Mouse (Mus musculus) gastrocnemius, adult 18-20 months (tissue): ENCODE results near the gene Gm11595. TPM values are rescaled to one million over a fixed set of nuclear protein-coding genes. Genes with fewer than 3 reads are reported as not detected.
"Not testable (repeated sequence)": the region's sequence is repeated elsewhere in the genome, so short reads cannot be mapped to it uniquely, and the experiment has no call there.

Experiments
- DNase-seq: peaks from one replicate; pipeline ENCODE4 v3.0.0; 2021; ENCODE audit warnings: low spot score
- long read RNA-seq, 2 experiments: library from polyadenylated mRNA; stranded (forward); transcript quantifications; one replicate each; pipeline ENCODE4 v2.0.0; 2021
- total RNA-seq, 2 experiments: library from RNA; stranded (reverse); gene quantifications; 2 replicates each; pipeline ENCODE4 v1.2.3; 2021

The Gm11595 gene
- not detected for total RNA-seq
- long read RNA-seq, experiment 1, result 0 reads
- long read RNA-seq, experiment 2, result 0 reads

- DNase-seq, result not testable (repeated sequence)
Measured at GRCm38 (mm10) chr11:99772813-99773212, at the start of gene Gm11595. Gene Gm11595 (minus strand): TSS chr11:99772913.

- not testable (repeated sequence) for DNase-seq
Measured at GRCm38 (mm10) chr11:99815566-99815965, 42.9 kb upstream of the Gm11595 start, which contains the start of gene Gm11564. Gene Gm11564 (minus strand): TSS chr11:99815666.

GRCm38 (mm10) chr11:99809792-99810191 is 37.1 kb upstream of the Gm11595 start, which contains the start of gene Krtap4-13:
Gene Krtap4-13 (minus strand): TSS chr11:99809892.
- DNase-seq, result not testable (repeated sequence)

GRCm38 (mm10) chr11:99804346-99804745 is 31.6 kb upstream of the Gm11595 start, which contains the start of gene Gm11554:
Gene Gm11554 (minus strand): TSS chr11:99804446.
- not testable (repeated sequence) for DNase-seq

GRCm38 (mm10) chr11:99798832-99799231 is 26.1 kb upstream of the Gm11595 start, which contains the start of gene Gm11569:
Gene Gm11569 (minus strand): TSS chr11:99798932.
- DNase-seq, result not testable (repeated sequence)

DNA sequence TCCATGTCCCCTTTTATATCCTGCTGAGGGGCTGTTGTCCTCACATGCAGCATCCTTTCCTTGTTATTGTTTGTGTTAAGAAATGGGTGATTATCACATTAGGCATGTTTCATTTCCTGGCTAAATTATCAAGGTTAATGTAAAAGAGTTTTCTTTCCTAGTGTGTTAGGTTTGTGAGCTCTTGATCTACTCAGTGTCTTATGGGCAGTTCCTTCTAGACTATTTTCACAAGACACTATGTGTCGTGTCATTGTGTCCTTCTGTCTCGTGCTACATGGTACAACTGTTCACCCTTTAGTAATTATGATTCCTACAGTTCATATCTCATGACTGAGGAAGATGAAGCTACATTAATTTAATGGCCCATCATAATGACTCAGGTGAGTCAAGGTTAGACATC is 20.7 kb upstream of the Gm11595 start, which contains the start of gene Gm11596:
TSS of gene Gm11596 (minus strand) at position 101 of the 400 bp plus-strand sequence.
- no peak for DNase-seq

DNA sequence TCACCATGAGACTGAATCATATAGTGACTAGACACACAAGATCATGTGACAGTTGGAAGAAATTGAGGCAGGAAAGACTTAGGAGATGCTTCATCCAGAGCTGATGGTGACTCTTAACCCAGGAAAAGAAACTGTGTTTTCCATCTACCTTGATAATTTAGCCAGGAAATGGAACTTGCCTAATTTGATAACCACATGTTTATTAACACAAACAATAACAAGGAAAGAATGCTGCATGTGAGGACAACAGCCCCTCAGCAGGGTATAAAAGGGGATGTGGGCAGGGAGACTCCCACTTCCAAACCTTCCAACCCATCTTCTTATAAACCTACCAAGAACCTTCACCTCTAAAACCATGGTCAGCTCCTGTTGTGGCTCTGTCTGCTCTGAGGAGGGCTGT is 12.2 kb upstream of the Gm11595 start, which contains the start of gene Krtap4-9:
TSS of gene Krtap4-9 (plus strand) at position 301 of the 400 bp plus-strand sequence.
- not testable (repeated sequence) for DNase-seq

- no peak for DNase-seq
Measured at GRCm38 (mm10) chr11:99780604-99781003, 7.9 kb upstream of the Gm11595 start, which contains the start of gene Krtap4-8. Gene Krtap4-8 (minus strand): TSS chr11:99780704.

DNA sequence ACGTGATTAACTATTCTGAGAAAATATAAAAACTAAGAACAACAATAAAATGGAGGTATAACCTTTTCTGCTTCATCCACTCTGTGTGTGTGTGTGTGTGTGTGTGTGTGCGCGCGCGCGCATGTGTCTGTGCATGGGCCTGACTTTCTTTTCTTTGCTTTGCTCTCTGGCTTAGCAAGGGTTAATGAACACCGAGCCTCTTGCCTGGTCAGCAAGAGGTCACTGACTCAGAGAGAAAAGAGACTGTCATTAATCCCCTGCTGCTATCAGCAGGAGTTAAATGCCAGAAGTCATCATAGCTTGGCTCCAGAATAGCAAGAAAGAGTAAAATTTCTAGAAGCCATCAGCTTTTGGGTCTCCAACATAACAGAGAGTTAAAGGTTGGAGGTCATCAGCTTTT is 5.7 kb upstream of the Gm11595 start:
- no peak for DNase-seq

GRCm38 (mm10) chr11:99768410-99768809 is 4.3 kb downstream of the Gm11595 start:
- DNase-seq, result no peak

DNA sequence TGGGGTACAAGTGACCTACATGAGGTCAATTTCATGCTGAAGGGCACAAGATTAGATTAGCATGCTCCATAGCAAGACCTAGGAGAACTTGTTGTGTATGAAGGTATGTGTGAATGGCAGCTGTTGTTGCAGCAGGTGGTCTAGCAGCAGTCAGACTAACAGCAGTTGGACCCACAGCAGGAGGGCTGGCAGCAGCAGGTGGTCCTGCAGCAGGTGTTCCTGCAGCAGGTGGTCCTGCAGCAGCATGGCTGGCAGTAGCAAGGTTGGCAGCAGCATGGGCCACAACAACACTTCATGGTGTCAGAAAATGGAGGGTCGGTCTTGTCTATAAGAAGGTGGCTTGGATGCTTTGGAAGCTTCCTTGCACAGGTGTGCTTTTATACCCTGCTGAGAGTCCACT is 13.8 kb downstream of the Gm11595 start:
- no peak for DNase-seq

GRCm38 (mm10) chr11:99743985-99744384 is 28.7 kb downstream of the Gm11595 start:
- no peak for DNase-seq

DNA sequence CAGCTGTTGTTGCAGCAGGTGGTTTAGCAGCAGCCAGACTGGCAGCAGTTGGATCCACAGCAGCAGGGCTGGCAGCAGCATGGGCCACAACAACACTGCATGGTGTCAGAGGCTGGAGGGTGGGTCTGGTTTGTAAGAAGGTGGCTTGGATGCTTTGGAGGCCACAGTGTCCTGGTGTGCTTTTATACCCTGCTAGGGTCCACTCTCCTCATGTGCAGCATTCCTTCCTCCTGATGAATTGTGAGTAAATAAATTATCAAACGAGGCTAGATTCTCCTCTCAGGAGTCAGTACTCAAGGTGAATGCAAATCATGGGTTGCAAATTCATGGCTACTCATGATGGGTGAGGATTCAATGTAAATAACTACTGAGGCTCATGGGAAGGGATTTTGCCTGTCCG is 38.5 kb downstream of the Gm11595 start, which contains the start of gene Gm14180:
TSS of gene Gm14180 (minus strand) at position 101 of the 400 bp plus-strand sequence.
- no peak for DNase-seq

- no peak for DNase-seq
Measured at GRCm38 (mm10) chr11:99724061-99724460, 48.7 kb downstream of the Gm11595 start.

Other genes with a start within 250 kb of the Gm11595 start
- not detected for gene Krt40, start 229.8 kb downstream of the Gm11595 start, total RNA-seq
- under 1 TPM in 1 of 2 experiments, not detected in 1; 0.32 TPM for gene Krtap3-3, start 222.0 kb downstream of the Gm11595 start, total RNA-seq
- not detected for gene Krtap3-2, start 216.1 kb downstream of the Gm11595 start, total RNA-seq
- not detected for gene Gm11939, start 213.4 kb downstream of the Gm11595 start, total RNA-seq
- gene Krtap3-1, start 206.3 kb downstream of the Gm11595 start, total RNA-seq, result not detected
- not detected for gene Krtap1-5, start 191.9 kb downstream of the Gm11595 start, total RNA-seq
- not detected for gene Krtap1-4, start 189.3 kb downstream of the Gm11595 start, total RNA-seq
- gene Krtap1-3, start 181.6 kb downstream of the Gm11595 start, total RNA-seq, result not detected
- gene Krtap9-3, start 174.8 kb downstream of the Gm11595 start, total RNA-seq, result not detected
- gene Gm11938, start 169.6 kb downstream of the Gm11595 start, total RNA-seq, result not detected
- gene Gm11937, start 162.7 kb downstream of the Gm11595 start, total RNA-seq, result not detected
- not detected for gene Krtap2-4, start 158.1 kb downstream of the Gm11595 start, total RNA-seq
- gene Gm11562, start 152.5 kb downstream of the Gm11595 start, total RNA-seq, result not detected
- gene Krtap4-1, start 144.7 kb downstream of the Gm11595 start, total RNA-seq, result not detected
- not detected for gene Krtap4-2, start 137.8 kb downstream of the Gm11595 start, total RNA-seq
- gene Krtap4-7, start 128.8 kb downstream of the Gm11595 start, total RNA-seq, result not detected
- gene Gm11555, start 122.7 kb downstream of the Gm11595 start, total RNA-seq, result not detected
- gene Gm11563, start 114.0 kb downstream of the Gm11595 start, total RNA-seq, result not detected
- gene Krtap4-6, start 107.0 kb downstream of the Gm11595 start, total RNA-seq, result not detected
- gene Gm14190, start 82.2 kb downstream of the Gm11595 start, total RNA-seq, result not detected
- not detected for gene Gm14180, start 38.6 kb downstream of the Gm11595 start, total RNA-seq
- not detected for gene Krtap4-8, start 7.8 kb upstream of the Gm11595 start, total RNA-seq
- not detected for gene Krtap4-9, start 12.3 kb upstream of the Gm11595 start, total RNA-seq
- gene Gm11596, start 20.6 kb upstream of the Gm11595 start, total RNA-seq, result not detected
- gene Gm11569, start 26.0 kb upstream of the Gm11595 start, total RNA-seq, result not detected
- not detected for gene Gm11554, start 31.5 kb upstream of the Gm11595 start, total RNA-seq
- gene Krtap4-13, start 37.0 kb upstream of the Gm11595 start, total RNA-seq, result not detected
- not detected for gene Gm11564, start 42.8 kb upstream of the Gm11595 start, total RNA-seq
- not detected for gene 2300003K06Rik, start 65.2 kb upstream of the Gm11595 start, total RNA-seq
- gene Krtap4-16, start 78.7 kb upstream of the Gm11595 start, total RNA-seq, result not detected
- not detected for gene Gm11568, start 85.0 kb upstream of the Gm11595 start, total RNA-seq
- gene Gm11559, start 91.6 kb upstream of the Gm11595 start, total RNA-seq, result not detected
- gene Krtap9-1, start 100.5 kb upstream of the Gm11595 start, total RNA-seq, result not detected
- not detected for gene Gm11567, start 106.3 kb upstream of the Gm11595 start, total RNA-seq
- not detected for gene Krtap31-1, start 135.0 kb upstream of the Gm11595 start, total RNA-seq
- not detected for gene Gm11565, start 141.8 kb upstream of the Gm11595 start, total RNA-seq
- gene Krtap31-2, start 163.4 kb upstream of the Gm11595 start, total RNA-seq, result not detected
- gene Krtap9-5, start 175.6 kb upstream of the Gm11595 start, total RNA-seq, result not detected
- gene Krtap29-1, start 206.1 kb upstream of the Gm11595 start, total RNA-seq, result not detected
- not detected for gene Krtap16-1, start 213.7 kb upstream of the Gm11595 start, total RNA-seq
- not detected for gene Krtap17-1, start 221.1 kb upstream of the Gm11595 start, total RNA-seq
- under 1 TPM in 1 of 2 experiments, not detected in 1; 0.21 TPM for gene Krt33a, start 243.3 kb upstream of the Gm11595 start, total RNA-seq